Mouse (Mus musculus) MEL (cell line): ENCODE results near the gene Anapc11. TPM values are rescaled to one million over a fixed set of nuclear protein-coding genes. Genes with fewer than 3 reads are reported as not detected.

ENCODE experiments used
- DNase-seq: peaks from one replicate; pipeline ENCODE4 v3.0.0; 2011; ENCODE audit warnings: low read depth, low spot score
- H3K27ac ChIP-seq: 2 replicates; pipeline ENCODE4 v1.5.1; 2012; ENCODE audit warnings: low read depth, mild to moderate bottlenecking, control low read depth, low read length, moderate library complexity; ENCODE audit not compliant: control insufficient read depth
- H3K27me3 ChIP-seq, 2 experiments: fragments of 150-350 bp in 1 of 2; sonication (generic) in 1 of 2; 2 replicates each; pipeline ENCODE4 v1.6.1; 2012; ENCODE audit warnings: low read length in 2 of 2, mild to moderate bottlenecking in 2 of 2, improper control_type of control experiment in 1 of 2, moderate library complexity in 1 of 2; ENCODE audit not compliant: insufficient read depth in 2 of 2, control insufficient read depth in 1 of 2
- H3K36me3 ChIP-seq, 2 experiments: 2 replicates each; pipeline ENCODE4 v1.6.1; 2012 to 2014; ENCODE audit warnings: low read length in 2 of 2, improper control_type of control experiment in 1 of 2, inconsistent platforms in 1 of 2, mild to moderate bottlenecking in 1 of 2; ENCODE audit not compliant: insufficient read depth in 2 of 2, control insufficient read depth in 1 of 2
- H3K4me1 ChIP-seq, 2 experiments: fragments of 150-350 bp in 1 of 2; sonication (generic) in 1 of 2; 2 replicates each; pipeline ENCODE4 v1.6.1; 2012; ENCODE audit warnings: low read length in 2 of 2, improper control_type of control experiment in 1 of 2, mild to moderate bottlenecking in 1 of 2; ENCODE audit not compliant: insufficient read depth in 2 of 2, control insufficient read depth in 1 of 2
- H3K4me3 ChIP-seq, 2 experiments: fragments of 150-350 bp in 1 of 2; sonication (generic) in 1 of 2; 2 replicates each; pipeline ENCODE4 v1.5.1; 2012; ENCODE audit warnings: low read depth in 2 of 2, low read length in 2 of 2, mild to moderate bottlenecking in 2 of 2, moderate library complexity in 2 of 2, control low read depth in 1 of 2, improper control_type of control experiment in 1 of 2; ENCODE audit not compliant: control insufficient read depth in 1 of 2, insufficient read depth in 1 of 2
- H3K79me2 ChIP-seq: 2 replicates; pipeline ENCODE4 v1.6.1; 2012; ENCODE audit warnings: mild to moderate bottlenecking, low read length, moderate library complexity; ENCODE audit not compliant: control insufficient read depth, poor library complexity, insufficient read depth
- H3K9ac ChIP-seq: 2 replicates; pipeline ENCODE4 v1.6.1; 2012; ENCODE audit warnings: low read depth, mild to moderate bottlenecking, control low read depth, low read length, moderate library complexity; ENCODE audit not compliant: control insufficient read depth, poor library complexity, severe bottlenecking
- H3K9me3 ChIP-seq: fragments of 150-350 bp; sonication (generic); replicated peaks from 2 replicates; pipeline ENCODE4 v1.6.1; 2012; ENCODE audit warnings: mild to moderate bottlenecking, low read length, improper control_type of control experiment, moderate library complexity; ENCODE audit not compliant: insufficient read depth
- BHLHE40 ChIP-seq: IDR thresholded peaks from 2 replicates; pipeline ENCODE4 v1.6.1; 2012; ENCODE audit warnings: low read depth, mild to moderate bottlenecking, inconsistent platforms, low read length, improper control_type of control experiment, borderline replicate concordance
- CHD1 ChIP-seq: IDR thresholded peaks from 2 replicates; pipeline ENCODE4 v1.6.1; 2012; ENCODE audit warnings: low read depth, mild to moderate bottlenecking, inconsistent platforms, low read length, improper control_type of control experiment
- CTCF ChIP-seq, 3 experiments: IDR thresholded peaks in 2 of 3; conservative IDR thresholded peaks in 1 of 3; 2 replicates each; pipeline ENCODE4 v1.5.1; 2011 to 2012; ENCODE audit warnings: low read length in 3 of 3, low read depth in 2 of 3, mild to moderate bottlenecking in 2 of 3, improper control_type of control experiment in 1 of 3, inconsistent platforms in 1 of 3, mixed read lengths in 1 of 3, moderate library complexity in 1 of 3; ENCODE audit not compliant: control insufficient read depth in 1 of 3, insufficient read depth in 1 of 3, poor library complexity in 1 of 3, severe bottlenecking in 1 of 3
- E2F4 ChIP-seq: IDR thresholded peaks from 2 replicates; pipeline ENCODE4 v1.6.1; 2011; ENCODE audit warnings: low read depth, low read length, improper control_type of control experiment, borderline replicate concordance
- EP300 ChIP-seq, 2 experiments: IDR thresholded peaks; 2 replicates each; pipeline ENCODE4 v1.6.1; 2011; ENCODE audit warnings: improper control_type of control experiment in 2 of 2, low read length in 2 of 2, low read depth in 1 of 2, mild to moderate bottlenecking in 1 of 2
- ETS1 ChIP-seq: IDR thresholded peaks from 2 replicates; pipeline ENCODE4 v1.6.1; 2012; ENCODE audit warnings: low read depth, mild to moderate bottlenecking, inconsistent platforms, low read length, improper control_type of control experiment, moderate library complexity
- HCFC1 ChIP-seq: IDR thresholded peaks from 2 replicates; pipeline ENCODE4 v1.6.1; 2012; ENCODE audit warnings: low read depth, mild to moderate bottlenecking, inconsistent platforms, low read length, improper control_type of control experiment, moderate library complexity
- KAT2A ChIP-seq: conservative IDR thresholded peaks from 2 replicates; pipeline ENCODE4 v1.6.1; 2012; ENCODE audit warnings: low read depth, low read length, improper control_type of control experiment, inconsistent platforms
- MAX ChIP-seq: IDR thresholded peaks from 2 replicates; pipeline ENCODE4 v1.6.1; 2011; ENCODE audit warnings: low read length, improper control_type of control experiment
- MAZ ChIP-seq: IDR thresholded peaks from 2 replicates; pipeline ENCODE4 v1.6.1; 2012; ENCODE audit warnings: low read depth, mild to moderate bottlenecking, inconsistent platforms, low read length, improper control_type of control experiment
- MEF2A ChIP-seq: IDR thresholded peaks from 2 replicates; pipeline ENCODE4 v1.6.1; 2014; ENCODE audit warnings: low read depth, mild to moderate bottlenecking, inconsistent platforms, low read length, improper control_type of control experiment; ENCODE audit not compliant: poor library complexity, insufficient replicate concordance, severe bottlenecking; ENCODE audit errors: extremely low read depth
- MXI1 ChIP-seq: IDR thresholded peaks from 2 replicates; pipeline ENCODE4 v1.6.1; 2011; ENCODE audit warnings: mild to moderate bottlenecking, low read depth, low read length, improper control_type of control experiment
- MYB ChIP-seq: IDR thresholded peaks from 2 replicates; pipeline ENCODE4 v1.6.1; 2011; ENCODE audit warnings: mild to moderate bottlenecking, low read depth, low read length, improper control_type of control experiment
- MYC ChIP-seq: IDR thresholded peaks from 2 replicates; pipeline ENCODE4 v1.6.1; 2011; ENCODE audit warnings: low read depth, mild to moderate bottlenecking, low read length, improper control_type of control experiment, moderate library complexity
- NELFE ChIP-seq: IDR thresholded peaks from 2 replicates; pipeline ENCODE4 v1.6.1; 2011; ENCODE audit warnings: low read depth, low read length, improper control_type of control experiment
- NRF1 ChIP-seq: IDR thresholded peaks from 2 replicates; pipeline ENCODE4 v1.6.1; 2014; ENCODE audit warnings: low read depth, mild to moderate bottlenecking, inconsistent platforms, low read length, improper control_type of control experiment, moderate library complexity; ENCODE audit not compliant: poor library complexity, insufficient read depth, severe bottlenecking
- RCOR1 ChIP-seq: IDR thresholded peaks from 2 replicates; pipeline ENCODE4 v1.6.1; 2012; ENCODE audit warnings: low read depth, mild to moderate bottlenecking, inconsistent platforms, low read length, improper control_type of control experiment
- SIN3A ChIP-seq: IDR thresholded peaks from 2 replicates; pipeline ENCODE4 v1.6.1; 2012; ENCODE audit warnings: low read length, improper control_type of control experiment, inconsistent platforms
- TBP ChIP-seq: IDR thresholded peaks from 2 replicates; pipeline ENCODE4 v1.8.0; 2011; ENCODE audit warnings: low read depth, low read length, improper control_type of control experiment
- UBTF ChIP-seq: IDR thresholded peaks from 2 replicates; pipeline ENCODE4 v1.6.1; 2012; ENCODE audit warnings: low read depth, mild to moderate bottlenecking, inconsistent platforms, low read length, improper control_type of control experiment, moderate library complexity, borderline replicate concordance; ENCODE audit not compliant: insufficient read depth
- ZC3H11A ChIP-seq: IDR thresholded peaks from 2 replicates; pipeline ENCODE4 v1.6.1; 2012; ENCODE audit warnings: low read depth, mild to moderate bottlenecking, inconsistent platforms, low read length, improper control_type of control experiment
- ZKSCAN1 ChIP-seq: IDR thresholded peaks from 2 replicates; pipeline ENCODE4 v1.6.1; 2012; ENCODE audit warnings: low read depth, mild to moderate bottlenecking, inconsistent platforms, low read length, improper control_type of control experiment, moderate library complexity
- ZNF384 ChIP-seq: IDR thresholded peaks from 2 replicates; pipeline ENCODE4 v1.6.1; 2012; ENCODE audit warnings: low read depth, mild to moderate bottlenecking, inconsistent platforms, low read length, improper control_type of control experiment
- polyA plus RNA-seq, 2 experiments: library from polyadenylated mRNA; stranded (reverse) in 1 of 2; unstranded in 1 of 2; fragments of >175 nt in 1 of 2; fragments of >200 nt in 1 of 2; gene quantifications; 2 replicates each; pipeline versions ENCODE4 v1.2.1 to v1.2.4; 2012; ENCODE audit warnings: low replicate concordance in 2 of 2, low read depth in 1 of 2; ENCODE audit not compliant: insufficient read length in 2 of 2, insufficient read depth in 1 of 2, missing spikeins in 1 of 2
- total RNA-seq: library from RNA; depleted of rRNA; stranded (reverse); fragments of 300-350 nt; gene quantifications from 2 replicates; pipeline ENCODE4 v1.2.3, GENCODE M21; 2012

The Anapc11 gene
- total and polyA plus RNA-seq, 3 experiments: 120 to 130 TPM; not detected in 1

GRCm38 (mm10) chr11:120598283-120598989, at the start of gene Anapc11, which contains the start of gene Alyref (continued):
- TF ChIP-seq MXI1 (peak; percentile 69), MEF2A (0 out of 2 replicates have a peak, but pooled peaks have one; percentile 7), NRF1 (peak; percentile 97)

- H3K36me3 ChIP-seq: peaks cover 0 to 8% of the 10 kb centered on the region in 2 experiments; a peak in 3 of 4 replicates
- no peaks in the 10 kb centered on the region for H3K27me3 ChIP-seq
- TF ChIP-seq MXI1 (peak; percentile 12; the same call in 1 of the 2 replicates), MAZ (no peak), MYB (no peak), MAX (no peak), ZKSCAN1 (no peak), MEF2A (no peak), E2F4 (0 out of 2 replicates have a peak, but pooled peaks have one; percentile 35), KAT2A (no peak), ZNF384 (no peak), RCOR1 (no peak), NRF1 (no peak), UBTF (no peak), SIN3A (no peak)
- TF ChIP-seq, all 39 proteins: peak for 2
- Histone ChIP-seq H3K27ac (peak overlapping the region; percentile 63), H3K4me1 (peaks cover 7 to 19% of the 10 kb centered on the region in 2 experiments), H3K79me2 (peaks cover 14% of the 10 kb centered on the region), H3K9me3 (no peaks in the 10 kb centered on the region), H3K9ac (peak overlapping the region; percentile 96), H3K4me3 (peak overlapping the region; percentile 75 to 97)
- DNase-seq: no peak
These were observed 49.4 kb upstream of the Anapc11 start for GRCm38 (mm10) chr11:120548786-120549167.

GRCm38 (mm10) chr11:120549168-120549945, 48.9 kb upstream of the Anapc11 start, which contains the start of gene Mcrip1:
Gene Mcrip1, minus strand, starts transcription at chr11:120549727.
- Histone ChIP-seq H3K4me3 (peak within 1 kb of the TSS; percentile 75 to 97), H3K9me3 (no peaks in the 10 kb centered on the region), H3K9ac (peak within 1 kb of the TSS; percentile 96), H3K27ac (peak within 1 kb of the TSS; percentile 64), H3K27me3 (no peaks in the 10 kb centered on the region), H3K79me2 (peaks cover 14% of the 10 kb centered on the region), H3K4me1 (peaks cover 7 to 19% of the 10 kb centered on the region in 2 experiments), H3K36me3 (peaks cover 0 to 8% of the 10 kb centered on the region in 2 experiments; a peak in 2 of 4 replicates)
- peak; percentile 95 for DNase-seq
- TF ChIP-seq EP300 (IDR thresholded peaks at IDR 0.05; ENCODE audit: low read depth in 1 of 2, low read length in 2 of 2): peak in 1 of 2 experiments; percentile 51; a peak in 2 of 4 replicates
- no peak for TF ChIP-seq TBP
- peak; percentile 71; the same call in 1 of the 2 replicates for TF ChIP-seq MYC
- TF ChIP-seq CHD1: no peak
- TF ChIP-seq MXI1: peak; percentile 80
- 0 out of 2 replicates have a peak, but pooled peaks have one; percentile 43 for TF ChIP-seq ETS1
- TF ChIP-seq UBTF: no peak
- TF ChIP-seq KAT2A: no peak; the same call in 1 of the 2 replicates
- TF ChIP-seq ZKSCAN1: no peak
- peak; percentile 91 for TF ChIP-seq NELFE
- peak; percentile 78 for TF ChIP-seq SIN3A
- no peak for TF ChIP-seq ZNF384
- no peak for TF ChIP-seq ZC3H11A
- no peak for TF ChIP-seq MYB
- TF ChIP-seq HCFC1: peak; percentile 84
- TF ChIP-seq BHLHE40: no peak
- no peak for TF ChIP-seq CTCF (IDR thresholded peaks at IDR 0.05 in 2 of 3, conservative IDR thresholded peaks at IDR 0.05 in 1 of 3; ENCODE audit: control insufficient read depth in 1 of 3, insufficient read depth in 1 of 3, low read depth in 2 of 3, low read length in 3 of 3, poor library complexity in 1 of 3, severe bottlenecking in 1 of 3)
